Mouse (Mus musculus) CD8-positive naive resting alpha-beta T cell, adult 2 months (primary cell): ENCODE data around the gene Cyp26a1.
A peak's percentile ranks its signal among the peaks of the same experiment; 100 is the strongest.

Experiments
- DNase-seq, 2 experiments: peaks; one replicate each; pipeline ENCODE4 v3.0.0; 2022; ENCODE audit warnings: low read depth in 2 of 2, low spot score in 2 of 2

Cyp26a1 gene

GRCm38 (mm10) chr19:37698273-37699160 is 919 bp downstream of the Cyp26a1 start:
- no peak for DNase-seq

- DNase-seq, result no peak
Measured at GRCm38 (mm10) chr19:37699711-37700110, 2.1 kb downstream of the Cyp26a1 start.

- no peak for DNase-seq
Measured at GRCm38 (mm10) chr19:37702377-37703076, 4.9 kb downstream of the Cyp26a1 start.

- peak; percentile 23 to 39 for DNase-seq
Measured at GRCm38 (mm10) chr19:37703902-37704509, 6.4 kb downstream of the Cyp26a1 start.

- DNase-seq, result no peak
Measured at GRCm38 (mm10) chr19:37705722-37706121, 8.1 kb downstream of the Cyp26a1 start.

- DNase-seq, result no peak
Measured at GRCm38 (mm10) chr19:37714681-37715080, 17.1 kb downstream of the Cyp26a1 start.

- no peak for DNase-seq
Measured at GRCm38 (mm10) chr19:37715980-37716379, 18.4 kb downstream of the Cyp26a1 start.

- no peak for DNase-seq
Measured at GRCm38 (mm10) chr19:37716524-37717175, 19.1 kb downstream of the Cyp26a1 start.

GRCm38 (mm10) chr19:37719166-37719565 is 21.6 kb downstream of the Cyp26a1 start:
- no peak for DNase-seq

GRCm38 (mm10) chr19:37724591-37724990 is 27.0 kb downstream of the Cyp26a1 start:
- no peak for DNase-seq

- no peak for DNase-seq
Measured at GRCm38 (mm10) chr19:37726585-37726984, 29.0 kb downstream of the Cyp26a1 start.

GRCm38 (mm10) chr19:37727366-37727765 is 29.8 kb downstream of the Cyp26a1 start:
- no peak for DNase-seq

- no peak for DNase-seq
Measured at GRCm38 (mm10) chr19:37735426-37735825, 37.8 kb downstream of the Cyp26a1 start.

GRCm38 (mm10) chr19:37738575-37738974 is 41.0 kb downstream of the Cyp26a1 start:
- DNase-seq, result no peak

- no peak for DNase-seq
Measured at GRCm38 (mm10) chr19:37740043-37740442, 42.4 kb downstream of the Cyp26a1 start.
